Mouse (Mus musculus): ENCODE data around the gene Ppp1r1c. TPM values are rescaled to one million over a fixed set of nuclear protein-coding genes. Genes with fewer than 3 reads are reported as not detected.

Ppp1r1c gene
- polyA plus RNA-seq (2014; fragmentation: Nextera tagmentation; extraction: Ambion mirVana) = not detected in 2 replicates

GRCm38 (mm10) chr2:79707575-79707974 lies at the start of gene Ppp1r1c:
Gene Ppp1r1c, plus strand, starts transcription at chr2:79707780.
- H3K9me3 ChIP-seq (ENCODE audit: control insufficient read depth, low read length) = no peaks in the 10 kb centered on the region
- WGBS = 82% methylated on average over 6 of the region's 6 CpGs
- no peak within 1 kb of the TSS for H3K27ac ChIP-seq (replicated peaks in 1 of 2; ENCODE audit: control insufficient read depth in 1 of 2, insufficient read depth in 1 of 2, low read depth in 2 of 2, low read length in 2 of 2)
- no peaks in the 10 kb centered on the region for H3K36me3 ChIP-seq (ENCODE audit: control insufficient read depth, insufficient read depth, low read length)
- H3K4me1 ChIP-seq (ENCODE audit: control insufficient read depth in 2 of 2, insufficient read depth in 2 of 2, low read length in 2 of 2) = peaks cover 0 to 21% of the 10 kb centered on the region in 2 experiments; a peak in 2 of 4 replicates
- H3K27me3 ChIP-seq (ENCODE audit: control insufficient read depth, insufficient read depth, low read length) = no peaks in the 10 kb centered on the region
- no peak for ATAC-seq (ENCODE audit: insufficient number of reproducible peaks, insufficient read depth, low FRiP score, low read depth)
- no peak within 1 kb of the TSS for H3K4me2 ChIP-seq (ENCODE audit: low read length)
- no peak within 1 kb of the TSS for H3K4me3 ChIP-seq (ENCODE audit: control insufficient read depth in 1 of 2, insufficient read depth in 1 of 2, low read depth in 1 of 2, low read length in 2 of 2)
- no peak within 1 kb of the TSS for H3K9ac ChIP-seq (ENCODE audit: low read length)

- Histone ChIP-seq H3K4me2 (ENCODE audit: low read length) (no peak overlapping the region), H3K4me3 (ENCODE audit: control insufficient read depth in 1 of 2, insufficient read depth in 1 of 2, low read depth in 1 of 2, low read length in 2 of 2) (no peak overlapping the region), H3K27ac (replicated peaks in 1 of 2; ENCODE audit: control insufficient read depth in 1 of 2, insufficient read depth in 1 of 2, low read depth in 2 of 2, low read length in 2 of 2) (no peak overlapping the region), H3K36me3 (ENCODE audit: control insufficient read depth, insufficient read depth, low read length) (peaks cover 86% of the 10 kb centered on the region), H3K27me3 (ENCODE audit: control insufficient read depth, insufficient read depth, low read length) (no peaks in the 10 kb centered on the region), H3K9me3 (ENCODE audit: control insufficient read depth, low read length) (no peaks in the 10 kb centered on the region), H3K4me1 (ENCODE audit: control insufficient read depth in 2 of 2, insufficient read depth in 2 of 2, low read length in 2 of 2) (no peaks in the 10 kb centered on the region), H3K9ac (ENCODE audit: low read length) (no peak overlapping the region)
- 91% methylated on average over 12 of the region's 12 CpGs for WGBS
- ATAC-seq (ENCODE audit: insufficient number of reproducible peaks, insufficient read depth, low FRiP score, low read depth) = no peak
These were observed 47.0 kb upstream of the Ppp1r1c start for GRCm38 (mm10) chr2:79660417-79661185.

GRCm38 (mm10) chr2:79661486-79662104 lies 46.0 kb upstream of the Ppp1r1c start:
- H3K4me1 ChIP-seq (ENCODE audit: control insufficient read depth in 2 of 2, insufficient read depth in 2 of 2, low read length in 2 of 2) = no peaks in the 10 kb centered on the region
- WGBS = 50% methylated on average over 7 of the region's 7 CpGs
- no peak for ATAC-seq (ENCODE audit: insufficient number of reproducible peaks, insufficient read depth, low FRiP score, low read depth)
- no peak overlapping the region for H3K27ac ChIP-seq (replicated peaks in 1 of 2; ENCODE audit: control insufficient read depth in 1 of 2, insufficient read depth in 1 of 2, low read depth in 2 of 2, low read length in 2 of 2)
- H3K9ac ChIP-seq (ENCODE audit: low read length) = no peak overlapping the region
- H3K4me2 ChIP-seq (ENCODE audit: low read length) = no peak overlapping the region
- H3K27me3 ChIP-seq (ENCODE audit: control insufficient read depth, insufficient read depth, low read length) = no peaks in the 10 kb centered on the region
- no peaks in the 10 kb centered on the region for H3K9me3 ChIP-seq (ENCODE audit: control insufficient read depth, low read length)
- no peak overlapping the region for H3K4me3 ChIP-seq (ENCODE audit: control insufficient read depth in 1 of 2, insufficient read depth in 1 of 2, low read depth in 1 of 2, low read length in 2 of 2)
- H3K36me3 ChIP-seq (ENCODE audit: control insufficient read depth, insufficient read depth, low read length) = peaks cover 85% of the 10 kb centered on the region

- H3K4me1 ChIP-seq (ENCODE audit: control insufficient read depth in 2 of 2, insufficient read depth in 2 of 2, low read length in 2 of 2) = no peaks in the 10 kb centered on the region
- H3K27me3 ChIP-seq (ENCODE audit: control insufficient read depth, insufficient read depth, low read length) = no peaks in the 10 kb centered on the region
- no peak overlapping the region for H3K27ac ChIP-seq (replicated peaks in 1 of 2; ENCODE audit: control insufficient read depth in 1 of 2, insufficient read depth in 1 of 2, low read depth in 2 of 2, low read length in 2 of 2)
- WGBS = 78% methylated on average over 3 of the region's 3 CpGs
- no peak overlapping the region for H3K4me3 ChIP-seq (ENCODE audit: control insufficient read depth in 1 of 2, insufficient read depth in 1 of 2, low read depth in 1 of 2, low read length in 2 of 2)
- H3K4me2 ChIP-seq (ENCODE audit: low read length) = no peak overlapping the region
- no peaks in the 10 kb centered on the region for H3K9me3 ChIP-seq (ENCODE audit: control insufficient read depth, low read length)
- ATAC-seq (ENCODE audit: insufficient number of reproducible peaks, insufficient read depth, low FRiP score, low read depth) = no peak
- H3K36me3 ChIP-seq (ENCODE audit: control insufficient read depth, insufficient read depth, low read length) = peaks cover 72% of the 10 kb centered on the region
- H3K9ac ChIP-seq (ENCODE audit: low read length) = no peak overlapping the region
These were observed 42.9 kb upstream of the Ppp1r1c start for GRCm38 (mm10) chr2:79664532-79665286.

GRCm38 (mm10) chr2:79665492-79665891 lies 42.1 kb upstream of the Ppp1r1c start:
- H3K4me3 ChIP-seq (ENCODE audit: control insufficient read depth in 1 of 2, insufficient read depth in 1 of 2, low read depth in 1 of 2, low read length in 2 of 2) = no peak overlapping the region
- no peaks in the 10 kb centered on the region for H3K27me3 ChIP-seq (ENCODE audit: control insufficient read depth, insufficient read depth, low read length)
- H3K27ac ChIP-seq (replicated peaks in 1 of 2; ENCODE audit: control insufficient read depth in 1 of 2, insufficient read depth in 1 of 2, low read depth in 2 of 2, low read length in 2 of 2) = no peak overlapping the region
- H3K36me3 ChIP-seq (ENCODE audit: control insufficient read depth, insufficient read depth, low read length) = peaks cover 69% of the 10 kb centered on the region
- no peaks in the 10 kb centered on the region for H3K4me1 ChIP-seq (ENCODE audit: control insufficient read depth in 2 of 2, insufficient read depth in 2 of 2, low read length in 2 of 2)
- H3K9me3 ChIP-seq (ENCODE audit: control insufficient read depth, low read length) = no peaks in the 10 kb centered on the region
- no peak overlapping the region for H3K9ac ChIP-seq (ENCODE audit: low read length)
- no peak for ATAC-seq (ENCODE audit: insufficient number of reproducible peaks, insufficient read depth, low FRiP score, low read depth)
- no peak overlapping the region for H3K4me2 ChIP-seq (ENCODE audit: low read length)
- WGBS = 82% methylated on average over 3 of the region's 3 CpGs

- WGBS = 91% methylated on average over 3 of the region's 3 CpGs
- H3K27ac ChIP-seq (replicated peaks in 1 of 2; ENCODE audit: control insufficient read depth in 1 of 2, insufficient read depth in 1 of 2, low read depth in 2 of 2, low read length in 2 of 2) = no peak overlapping the region
- H3K4me3 ChIP-seq (ENCODE audit: control insufficient read depth in 1 of 2, insufficient read depth in 1 of 2, low read depth in 1 of 2, low read length in 2 of 2) = no peak overlapping the region
- no peak overlapping the region for H3K4me2 ChIP-seq (ENCODE audit: low read length)
- H3K9me3 ChIP-seq (ENCODE audit: control insufficient read depth, low read length) = no peaks in the 10 kb centered on the region
- H3K9ac ChIP-seq (ENCODE audit: low read length) = no peak overlapping the region
- H3K27me3 ChIP-seq (ENCODE audit: control insufficient read depth, insufficient read depth, low read length) = no peaks in the 10 kb centered on the region
- peaks cover 38% of the 10 kb centered on the region for H3K36me3 ChIP-seq (ENCODE audit: control insufficient read depth, insufficient read depth, low read length)
- no peaks in the 10 kb centered on the region for H3K4me1 ChIP-seq (ENCODE audit: control insufficient read depth in 2 of 2, insufficient read depth in 2 of 2, low read length in 2 of 2)
- no peak for ATAC-seq (ENCODE audit: insufficient number of reproducible peaks, insufficient read depth, low FRiP score, low read depth)
These were observed 32.3 kb upstream of the Ppp1r1c start for GRCm38 (mm10) chr2:79675266-79675665.

- no peak overlapping the region for H3K4me2 ChIP-seq (ENCODE audit: low read length)
- no peaks in the 10 kb centered on the region for H3K27me3 ChIP-seq (ENCODE audit: control insufficient read depth, insufficient read depth, low read length)
- H3K9ac ChIP-seq (ENCODE audit: low read length) = no peak overlapping the region
- no peak overlapping the region for H3K4me3 ChIP-seq (ENCODE audit: control insufficient read depth in 1 of 2, insufficient read depth in 1 of 2, low read depth in 1 of 2, low read length in 2 of 2)
- H3K36me3 ChIP-seq (ENCODE audit: control insufficient read depth, insufficient read depth, low read length) = peaks cover 25% of the 10 kb centered on the region
- WGBS = 65% methylated on average over 1 of the region's 1 CpGs
- no peak overlapping the region for H3K27ac ChIP-seq (replicated peaks in 1 of 2; ENCODE audit: control insufficient read depth in 1 of 2, insufficient read depth in 1 of 2, low read depth in 2 of 2, low read length in 2 of 2)
- ATAC-seq (ENCODE audit: insufficient number of reproducible peaks, insufficient read depth, low FRiP score, low read depth) = no peak
- H3K4me1 ChIP-seq (ENCODE audit: control insufficient read depth in 2 of 2, insufficient read depth in 2 of 2, low read length in 2 of 2) = no peaks in the 10 kb centered on the region
- no peaks in the 10 kb centered on the region for H3K9me3 ChIP-seq (ENCODE audit: control insufficient read depth, low read length)
These were observed 29.8 kb upstream of the Ppp1r1c start for GRCm38 (mm10) chr2:79677663-79678257.
